Comparison of ENCODE assay signal across 10 mouse cellular contexts in the genomic region with DNA sequence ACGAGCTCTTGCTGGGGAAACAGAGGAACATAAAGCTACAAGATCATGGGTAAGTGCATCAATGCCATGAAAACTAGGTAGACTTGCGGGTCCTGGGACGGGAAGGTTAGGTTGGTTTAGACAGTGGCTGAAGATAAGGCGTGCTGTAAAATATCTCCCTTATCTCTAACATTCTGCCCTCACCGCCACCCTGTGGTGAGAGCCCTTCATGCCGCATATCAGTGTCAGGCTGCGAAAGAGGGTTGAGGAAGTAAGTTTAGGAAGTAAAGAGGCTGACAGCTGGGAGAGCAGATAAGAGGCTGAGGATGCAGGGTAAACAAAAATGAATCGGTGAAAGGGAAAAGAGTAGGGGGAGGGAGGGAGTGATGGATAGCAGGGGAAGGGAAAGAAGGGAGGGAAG. TPM values are rescaled to one million over a fixed set of nuclear protein-coding genes. Genes with fewer than 3 reads are reported as not detected.
DNase-seq lines count a peak whose midpoint lies in the region; ATAC-seq and TF ChIP-seq lines count a peak whose summit lies in the region.
"Had no signal": no experiment of that assay in that cellular context is flagged by ENCODE, and none has a peak within 500 bp of the region (broad histone marks: within the 10 kb centered on the region; RNA-seq: fewer than 3 reads in every experiment).

No protein-coding gene starts in this region.

- TF ChIP-seq RAD21 in MEL (IDR thresholded peaks at IDR 0.05; ENCODE audit: low read depth, low read length) = no peak

- H3K9me3 ChIP-seq in heart, embryonic 11.5 days (replicated peaks; ENCODE audit: control insufficient read depth, low read length) = no peaks in the 10 kb centered on the region
- no peaks in the 10 kb centered on the region for H3K9me3 ChIP-seq in MEL (replicated peaks; ENCODE audit: insufficient read depth, low read length)
- H3K9me3 ChIP-seq in intestine, postnatal 0 days (ENCODE audit: control insufficient read depth) = no peaks in the 10 kb centered on the region
- no peaks in the 10 kb centered on the region for H3K9me3 ChIP-seq in stomach, embryonic 15.5 days

- TF ChIP-seq POLR2A in MEL (IDR thresholded peaks at IDR 0.05; ENCODE audit: control insufficient read depth in 1 of 2, insufficient read depth in 1 of 2, low read depth in 1 of 2, low read length in 2 of 2, poor library complexity in 1 of 2) = no peak
- no peak for TF ChIP-seq POLR2A in cerebellum, adult 2 months (IDR thresholded peaks at IDR 0.05; ENCODE audit: borderline replicate concordance, insufficient read depth, low read length)

- H3K9ac ChIP-seq in heart, embryonic 11.5 days (ENCODE audit: low read depth, low read length) = no peak overlapping the region
- H3K9ac ChIP-seq in MEL (ENCODE audit: control insufficient read depth, low read depth, low read length, poor library complexity, severe bottlenecking) = no peak overlapping the region
- no peak overlapping the region for H3K9ac ChIP-seq in intestine, postnatal 0 days (ENCODE audit: low read depth, low read length)
- H3K9ac ChIP-seq in stomach, embryonic 15.5 days = no peak overlapping the region

- no peak overlapping the region for H3K27ac ChIP-seq in heart, embryonic 11.5 days (ENCODE audit: low read depth, low read length)
- peak overlapping the region; percentile 32 for H3K27ac ChIP-seq in MEL (ENCODE audit: control insufficient read depth, low read depth, low read length)
- H3K27ac ChIP-seq in intestine, postnatal 0 days (ENCODE audit: low read depth, low read length) = no peak overlapping the region
- no peak overlapping the region for H3K27ac ChIP-seq in stomach, embryonic 15.5 days
- H3K27ac ChIP-seq in cerebellum, adult 2 months (ENCODE audit: insufficient read depth, low read length) = no peak overlapping the region

- TF ChIP-seq EP300 in MEL (IDR thresholded peaks at IDR 0.05; ENCODE audit: low read depth in 1 of 2, low read length in 2 of 2) = peak; percentile 90 to 98

- no peak overlapping the region for H3K4me3 ChIP-seq in heart, embryonic 11.5 days (ENCODE audit: low read depth, low read length)
- H3K4me3 ChIP-seq in MEL (ENCODE audit: control insufficient read depth in 1 of 2, insufficient read depth in 1 of 2, low read depth in 2 of 2, low read length in 2 of 2) = no peak overlapping the region
- H3K4me3 ChIP-seq in intestine, postnatal 0 days (ENCODE audit: low read depth, low read length) = no peak overlapping the region
- no peak overlapping the region for H3K4me3 ChIP-seq in stomach, embryonic 15.5 days (replicated peaks)
- no peak overlapping the region for H3K4me3 ChIP-seq in cerebellum, adult 2 months (replicated peaks; ENCODE audit: insufficient read depth, low read depth, low read length)

- 0 out of 2 replicates have a peak, but pooled peaks cover 3% of the 10 kb centered on the region for H3K27me3 ChIP-seq in heart, embryonic 11.5 days (ENCODE audit: control insufficient read depth, insufficient read depth, low read length)
- H3K27me3 ChIP-seq in MEL (ENCODE audit: control insufficient read depth in 1 of 2, insufficient read depth in 2 of 2, low read length in 2 of 2) = no peaks in the 10 kb centered on the region
- no peaks in the 10 kb centered on the region for H3K27me3 ChIP-seq in intestine, postnatal 0 days (replicated peaks; ENCODE audit: control insufficient read depth, insufficient read depth, low read length)
- no peaks in the 10 kb centered on the region for H3K27me3 ChIP-seq in stomach, embryonic 15.5 days (replicated peaks)
- no peaks in the 10 kb centered on the region for H3K27me3 ChIP-seq in cerebellum, adult 2 months (ENCODE audit: control insufficient read depth, insufficient read depth, low read length)

- ATAC-seq in heart, embryonic 11.5 days (replicated peaks; ENCODE audit: insufficient number of reproducible peaks, low FRiP score, low TSS enrichment) = peak; percentile 49; the same call in 1 of the 2 replicates
- ATAC-seq in intestine, postnatal 0 days = no peak
- ATAC-seq in stomach, embryonic 15.5 days (ENCODE audit: insufficient read depth, low FRiP score, low read depth) = peak; percentile 63; the same call in 1 of the 2 replicates

- 6% methylated on average over 8 of the region's 8 CpGs for WGBS in heart, embryonic 11.5 days (ENCODE audit: insufficient replicate concordance)
- WGBS in intestine, postnatal 0 days = 9% methylated on average over 8 of the region's 8 CpGs
- 17% methylated on average over 8 of the region's 8 CpGs for WGBS in stomach, embryonic 15.5 days
- 68% methylated on average over 8 of the region's 8 CpGs for WGBS in cerebellum, adult 2 months

- intact Hi-C loops in heart, postnatal 25 days (cut with DNase I) = no loop called here

- DNase-seq in heart, postnatal 25 days (ENCODE audit: low spot score) = no peak
- peak; percentile 91 for DNase-seq in MEL (ENCODE audit: low read depth, low spot score)
- DNase-seq in cerebellum, postnatal 10 days = no peak
- DNase-seq in ovary, adult 18-20 months (ENCODE audit: low spot score) = no peak
- no peak for DNase-seq in cerebellum, adult 2 months
- DNase-seq: adrenal gland, postnatal 36 days had no signal

- H3K36me3 ChIP-seq in heart, embryonic 11.5 days (ENCODE audit: control insufficient read depth, insufficient read depth, low read length) = no peaks in the 10 kb centered on the region
- H3K36me3 ChIP-seq in MEL (ENCODE audit: control insufficient read depth in 1 of 2, insufficient read depth in 2 of 2, low read length in 2 of 2) = peaks cover 0 to 13% of the 10 kb centered on the region in 2 experiments; a peak in 2 of 4 replicates
- no peaks in the 10 kb centered on the region for H3K36me3 ChIP-seq in intestine, postnatal 0 days (ENCODE audit: control insufficient read depth, insufficient read depth)
- H3K36me3 ChIP-seq in stomach, embryonic 15.5 days = no peaks in the 10 kb centered on the region

- peak; percentile 19 to 43 (median 24); a peak in 4 of 6 replicates for TF ChIP-seq CTCF in MEL (IDR thresholded peaks at IDR 0.05 in 2 of 3, conservative IDR thresholded peaks at IDR 0.05 in 1 of 3; ENCODE audit: control insufficient read depth in 1 of 3, insufficient read depth in 1 of 3, low read depth in 2 of 3, low read length in 3 of 3, poor library complexity in 1 of 3, severe bottlenecking in 1 of 3)
- peak; percentile 62 for TF ChIP-seq CTCF in intestine, postnatal 0 days (IDR thresholded peaks at IDR 0.05; ENCODE audit: low read depth)
- no peak for TF ChIP-seq CTCF in cerebellum, adult 2 months (IDR thresholded peaks at IDR 0.05; ENCODE audit: borderline replicate concordance, insufficient read depth, low read depth, low read length)

- peaks cover 3% of the 10 kb centered on the region; the same call in 1 of the 2 replicates for H3K4me1 ChIP-seq in heart, embryonic 11.5 days (ENCODE audit: control insufficient read depth, insufficient read depth, low read length)
- H3K4me1 ChIP-seq in MEL (ENCODE audit: control insufficient read depth in 1 of 2, insufficient read depth in 2 of 2, low read length in 2 of 2) = peaks cover 3 to 21% of the 10 kb centered on the region in 2 experiments
- no peaks in the 10 kb centered on the region for H3K4me1 ChIP-seq in intestine, postnatal 0 days (replicated peaks; ENCODE audit: control insufficient read depth, insufficient read depth, low read length)
- H3K4me1 ChIP-seq in stomach, embryonic 15.5 days = 0 out of 2 replicates have a peak, but pooled peaks cover 3% of the 10 kb centered on the region
- H3K4me1 ChIP-seq in cerebellum, adult 2 months (ENCODE audit: control insufficient read depth, insufficient read depth, low read length) = 0 out of 2 replicates have a peak, but pooled peaks cover 3% of the 10 kb centered on the region

- no peaks in the 10 kb centered on the region for H3K79me2 ChIP-seq in MEL (ENCODE audit: control insufficient read depth, insufficient read depth, low read length, poor library complexity)

- H3K4me2 ChIP-seq in heart, embryonic 11.5 days = no peak overlapping the region; the same call in 1 of the 2 replicates
- no peak overlapping the region for H3K4me2 ChIP-seq in intestine, postnatal 0 days (replicated peaks; ENCODE audit: low read depth)
- H3K4me2 ChIP-seq in stomach, embryonic 15.5 days = no peak overlapping the region

TF ChIP-seq in MEL, 35 proteins besides CTCF, POLR2A, EP300 and RAD21 (continues in another document):
- TF ChIP-seq USF1 (IDR thresholded peaks at IDR 0.05; ENCODE audit: low read depth, low read length) = no peak
- TF ChIP-seq SIN3A (IDR thresholded peaks at IDR 0.05; ENCODE audit: low read length) = peak; percentile 86
- no peak for TF ChIP-seq MXI1 (IDR thresholded peaks at IDR 0.05; ENCODE audit: low read depth, low read length)
- TF ChIP-seq NRF1 (IDR thresholded peaks at IDR 0.05; ENCODE audit: insufficient read depth, low read depth, low read length, poor library complexity, severe bottlenecking) = no peak
- no peak for TF ChIP-seq MAX (IDR thresholded peaks at IDR 0.05; ENCODE audit: low read length)
- TF ChIP-seq MAFK (IDR thresholded peaks at IDR 0.05; ENCODE audit: borderline replicate concordance, low read depth, low read length) = 0 out of 2 replicates have a peak, but pooled peaks have one; percentile 65
- TF ChIP-seq RCOR1 (IDR thresholded peaks at IDR 0.05; ENCODE audit: low read depth, low read length) = peak; percentile 98
- no peak; the same call in 1 of the 2 replicates for TF ChIP-seq ZNF384 (IDR thresholded peaks at IDR 0.05; ENCODE audit: low read depth, low read length)
- TF ChIP-seq TCF12 (IDR thresholded peaks at IDR 0.05; ENCODE audit: low read depth, low read length) = peak; percentile 99
- TF ChIP-seq HCFC1 (IDR thresholded peaks at IDR 0.05; ENCODE audit: low read depth, low read length) = peak; percentile 24; the same call in 1 of the 2 replicates
- TF ChIP-seq ETS1 (IDR thresholded peaks at IDR 0.05; ENCODE audit: low read depth, low read length) = peak; percentile 97
- TF ChIP-seq TAL1 (IDR thresholded peaks at IDR 0.05; ENCODE audit: low read length) = peak; percentile 96
- TF ChIP-seq USF2 (IDR thresholded peaks at IDR 0.05; ENCODE audit: borderline replicate concordance in 1 of 2, insufficient read depth in 1 of 2, low read depth in 1 of 2, low read length in 2 of 2) = no peak
- peak; percentile 64 for TF ChIP-seq MYB (IDR thresholded peaks at IDR 0.05; ENCODE audit: low read depth, low read length)
- TF ChIP-seq MAZ (IDR thresholded peaks at IDR 0.05; ENCODE audit: low read depth, low read length) = peak; percentile 74

RNA-seq across cellular contexts. Expression of a gene that starts 26.9 kb away (rescaled TPM):
- polyA plus RNA-seq in heart, embryonic 11.5 days (2014; fragmentation: Nextera tagmentation; extraction: Ambion mirVana) = 0.14 TPM in 1 of 2 replicates, not detected in the other
- under 1 TPM in 1 of 2 experiments, not detected in 1; 0.23 TPM for total RNA-seq in heart, postnatal 25 days (2021)
- total RNA-seq in MEL (2012; rRNA removed) = not detected in 2 replicates
- polyA plus RNA-seq in MEL (2012; ENCODE audit: insufficient read depth in 1 of 2, insufficient read length in 2 of 2, low read depth in 1 of 2, low replicate concordance in 2 of 2, missing spikeins in 1 of 2) = under 1 TPM in 1 of 2 experiments, not detected in 1; 0.07 TPM
- 53.2 and 63.2 TPM in 2 replicates for polyA plus RNA-seq in intestine, postnatal 0 days (2015; fragmentation: Nextera tagmentation; extraction: Ambion mirVana)
- 0.54 and 2.4 TPM in 2 replicates for polyA plus RNA-seq in stomach, embryonic 15.5 days (2015; fragmentation: Nextera tagmentation; extraction: Ambion mirVana)
- polyA plus RNA-seq in cerebellum, adult 2 months (2012; rRNA removed) = 0.38 and 0.44 TPM in 2 replicates
- total RNA-seq: adrenal gland, postnatal 36 days had no signal
- polyA plus RNA-seq: gonadal fat pad, adult 2 months had no signal

Comparison
In these comparisons a context has a peak if more than half of its experiments do, and no peak if none do; other contexts are left out.
1. RNA of a gene that starts 26.9 kb away (polyA plus RNA-seq): 53.2 to 63.2 TPM in intestine, postnatal 0 days; 0.54 to 2.4 TPM in stomach, embryonic 15.5 days, 0.38 to 0.44 TPM in cerebellum, adult 2 months, 0.14 TPM in heart, embryonic 11.5 days and 0.07 TPM in MEL; every median in the first group is over 10 times any median in the second.